Mouse (Mus musculus): ENCODE measurements at regions not wholly inside any gene's neighbourhood (a gene's known extent, or its start where the extent isn't known, plus 50 kb on each side); places are given as distances from the start of the nearest gene placed in this dataset.

GRCm38 (mm10) chr2:51799856-51800255 is 135.1 kb downstream of the Rbm43 start:
- no peak for TF ChIP-seq CTCF (IDR thresholded peaks at IDR 0.05; ENCODE audit: insufficient read depth, low read depth, low read length)
- no peak for TF ChIP-seq POLR2A (IDR thresholded peaks at IDR 0.05; ENCODE audit: insufficient read depth, low read depth, low read length)

Measured in olfactory bulb, adult 2 months (tissue).